8 mouse cellular contexts compared by ENCODE assay signal in the genomic region with DNA sequence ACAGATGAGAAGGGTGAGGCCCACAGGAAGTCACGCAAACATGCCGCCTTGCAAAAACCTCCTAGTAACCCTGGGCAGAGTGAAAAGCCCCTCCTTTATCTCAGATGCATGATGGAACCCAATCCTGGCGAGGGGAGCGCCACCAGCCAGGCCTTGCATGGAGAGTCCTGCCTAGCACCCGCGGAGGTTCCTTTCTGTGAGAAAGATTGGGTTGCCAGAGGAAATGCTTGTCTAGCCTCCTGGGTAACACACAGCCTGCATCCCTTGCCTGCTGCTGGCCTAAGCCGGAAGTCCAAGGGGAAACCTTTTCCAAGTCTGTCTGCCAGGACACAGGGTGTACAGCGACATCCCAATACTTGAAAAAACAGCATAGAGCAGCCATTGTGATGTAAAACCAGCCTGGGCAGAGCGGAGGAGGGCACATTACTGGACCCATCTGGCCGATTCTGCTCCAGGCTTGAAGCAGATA. TPM values are rescaled to one million over a fixed set of nuclear protein-coding genes. Genes with fewer than 3 reads are reported as not detected.
DNase-seq lines count a peak whose midpoint lies in the region; ATAC-seq and TF ChIP-seq lines count a peak whose summit lies in the region.

No protein-coding gene starts in this region.

- no peaks in the 10 kb centered on the region for H3K4me1 ChIP-seq in testis, adult 2 months (ENCODE audit: control insufficient read depth, insufficient read depth, low read length)
- H3K4me1 ChIP-seq in hindbrain, postnatal 0 days (ENCODE audit: insufficient read depth, low read length): no peaks in the 10 kb centered on the region

- H3K36me3 ChIP-seq in testis, adult 2 months (ENCODE audit: control insufficient read depth, insufficient read depth, low read length): no peaks in the 10 kb centered on the region
- no peaks in the 10 kb centered on the region for H3K36me3 ChIP-seq in hindbrain, postnatal 0 days (ENCODE audit: insufficient read depth, low read length)

- H3K4me2 ChIP-seq in hindbrain, postnatal 0 days (ENCODE audit: low read depth, low read length): no peak overlapping the region

- H3K4me3 ChIP-seq in testis, adult 2 months (ENCODE audit: control insufficient read depth, low read depth, low read length): peak overlapping the region; percentile 48
- H3K4me3 ChIP-seq in hindbrain, postnatal 0 days (ENCODE audit: low read length): no peak overlapping the region

- no peaks in the 10 kb centered on the region for H3K9me3 ChIP-seq in hindbrain, postnatal 0 days (ENCODE audit: low read length)

- no peak for TF ChIP-seq POLR2A in testis, adult 2 months (IDR thresholded peaks at IDR 0.05; ENCODE audit: control insufficient read depth, low read depth, low read length)

- peak; percentile 23 for DNase-seq in cerebellum, adult 9-11 months
- no peak for DNase-seq in cerebellum, postnatal 36 days
- no peak for DNase-seq in testis, postnatal 14 days (ENCODE audit: low spot score)
- peak; percentile 63 for DNase-seq in hindbrain, postnatal 0 days (ENCODE audit: low spot score)
- DNase-seq in urinary bladder, postnatal 14 days (ENCODE audit: low spot score): no peak
- no peak for DNase-seq in ovary, postnatal 14 days (ENCODE audit: low spot score)
- no peak for DNase-seq in urinary bladder, postnatal 25 days (ENCODE audit: low spot score)

- no peaks in the 10 kb centered on the region for H3K27me3 ChIP-seq in testis, adult 2 months (ENCODE audit: control insufficient read depth, insufficient read depth, low read length)
- no peaks in the 10 kb centered on the region for H3K27me3 ChIP-seq in hindbrain, postnatal 0 days (ENCODE audit: insufficient read depth, low read length)

- WGBS in hindbrain, postnatal 0 days: 44% methylated on average over 10 of the region's 10 CpGs

- no peak overlapping the region for H3K27ac ChIP-seq in testis, adult 2 months (ENCODE audit: control insufficient read depth, insufficient read depth, low read depth, low read length)
- H3K27ac ChIP-seq in hindbrain, postnatal 0 days: peak overlapping the region; percentile 68

- no peak for TF ChIP-seq CTCF in testis, adult 2 months (IDR thresholded peaks at IDR 0.05; ENCODE audit: control insufficient read depth, insufficient read depth, insufficient replicate concordance, low read depth, low read length)
- TF ChIP-seq CTCF in hindbrain, postnatal 0 days (IDR thresholded peaks at IDR 0.05; ENCODE audit: low read depth): no peak

- H3K9ac ChIP-seq in hindbrain, postnatal 0 days (replicated peaks; ENCODE audit: low read length): no peak overlapping the region

- peak; percentile 92 for ATAC-seq in hindbrain, postnatal 0 days

RNA-seq across cellular contexts. Expression of a gene that starts 57.7 kb away (rescaled TPM):
- 1.2 and 1.4 TPM in 2 replicates for polyA plus RNA-seq in testis, adult 2 months (2012; rRNA removed)
- total RNA-seq in hindbrain, postnatal 0 days (2014; rRNA removed): 3.2 and 7.0 TPM in 2 replicates
- 1.7 and 2.1 TPM in 2 replicates for polyA plus RNA-seq in hindbrain, postnatal 0 days (2015; fragmentation: Nextera tagmentation; extraction: Ambion mirVana)

Comparison
In these comparisons a context has a peak if more than half of its experiments do, and no peak if none do; other contexts are left out.
1. DNase-seq: peak in cerebellum, adult 9-11 months (single experiment) and hindbrain, postnatal 0 days (single experiment); none in cerebellum, postnatal 36 days (0 of 2), testis, postnatal 14 days (single experiment), urinary bladder, postnatal 14 days (single experiment), ovary, postnatal 14 days (single experiment) and urinary bladder, postnatal 25 days (single experiment).